Mouse (Mus musculus): Measurements from ENCODE around the gene Mfsd14b. TPM values are rescaled to one million over a fixed set of nuclear protein-coding genes. Genes with fewer than 3 reads are reported as not detected.

Mfsd14b gene
- polyA plus RNA-seq, 1 experiment from 2014 or later: 75.8 TPM

GRCm38 (mm10) chr13:65069969-65070368 is 42.8 kb downstream of the Mfsd14b start:
- WGBS: 89% methylated on average over 2 of the region's 2 CpGs
- peaks cover 31% of the 10 kb centered on the region for H3K36me3 ChIP-seq

DNA sequence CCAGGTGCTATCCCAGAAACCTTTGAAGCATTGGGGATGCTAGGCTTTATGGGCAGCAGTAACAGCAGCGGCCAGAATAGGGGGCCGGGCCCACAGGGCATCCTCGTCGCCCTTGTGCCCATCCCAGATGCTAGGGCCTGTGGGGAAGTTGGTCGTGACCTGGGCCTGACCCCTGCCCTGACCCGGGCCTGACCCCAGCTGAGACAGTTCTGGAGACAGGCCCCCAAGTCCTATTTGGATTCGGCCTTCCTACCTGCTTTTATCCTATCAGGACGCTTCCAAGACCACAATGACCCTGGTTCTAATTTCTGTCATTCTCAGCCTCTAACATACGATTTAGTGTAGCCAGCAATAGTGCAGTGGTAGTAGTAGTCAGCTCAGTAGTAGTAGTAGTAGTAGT is 60.1 kb downstream of the Mfsd14b start, which contains the start of gene Prss47:
Gene Prss47 (minus strand): TSS at position 101 of the 400 bp plus-strand sequence.
- WGBS: 85% methylated on average over 9 of the region's 9 CpGs
- no peaks in the 10 kb centered on the region for H3K27me3 ChIP-seq
- no peaks in the 10 kb centered on the region for H3K36me3 ChIP-seq
- H3K9me3 ChIP-seq: no peaks in the 10 kb centered on the region
- no peak within 1 kb of the TSS for H3K9ac ChIP-seq
- H3K4me3 ChIP-seq: no peak within 1 kb of the TSS
- no peaks in the 10 kb centered on the region for H3K4me1 ChIP-seq
- H3K4me2 ChIP-seq: no peak within 1 kb of the TSS
- H3K27ac ChIP-seq: no peak within 1 kb of the TSS
- no peak for ATAC-seq (ENCODE audit: insufficient number of reproducible peaks, low FRiP score, low TSS enrichment, low read depth)

More at GRCm38 (mm10) chr13:65069969-65070368, 42.8 kb downstream of the Mfsd14b start:
- no peak for ATAC-seq (ENCODE audit: insufficient number of reproducible peaks, low FRiP score, low TSS enrichment, low read depth)
- Histone ChIP-seq H3K4me1 (no peaks in the 10 kb centered on the region), H3K9me3 (no peaks in the 10 kb centered on the region), H3K4me3 (no peak overlapping the region), H3K9ac (no peak overlapping the region), H3K4me2 (no peak overlapping the region), H3K27me3 (no peaks in the 10 kb centered on the region), H3K27ac (no peak overlapping the region)

- Histone ChIP-seq H3K4me1 (no peaks in the 10 kb centered on the region), H3K27me3 (no peaks in the 10 kb centered on the region), H3K4me3 (no peak overlapping the region), H3K36me3 (no peaks in the 10 kb centered on the region), H3K27ac (no peak overlapping the region), H3K4me2 (no peak overlapping the region), H3K9ac (no peak overlapping the region), H3K9me3 (no peaks in the 10 kb centered on the region)
- WGBS: 66% methylated on average over 4 of the region's 4 CpGs
- ATAC-seq (ENCODE audit: insufficient number of reproducible peaks, low FRiP score, low TSS enrichment, low read depth): no peak
Observed at GRCm38 (mm10) chr13:65035057-65035456, 77.7 kb downstream of the Mfsd14b start.

GRCm38 (mm10) chr13:65032758-65033157 is 80.0 kb downstream of the Mfsd14b start, which contains the start of gene Spata31d1c:
TSS of gene Spata31d1c (plus strand) at chr13:65033058.
- Histone ChIP-seq H3K36me3 (no peaks in the 10 kb centered on the region), H3K27ac (no peak within 1 kb of the TSS), H3K4me2 (no peak within 1 kb of the TSS), H3K9me3 (no peaks in the 10 kb centered on the region), H3K27me3 (no peaks in the 10 kb centered on the region), H3K9ac (no peak within 1 kb of the TSS), H3K4me1 (no peaks in the 10 kb centered on the region), H3K4me3 (no peak within 1 kb of the TSS)
- no peak for ATAC-seq (ENCODE audit: insufficient number of reproducible peaks, low FRiP score, low TSS enrichment, low read depth)

Other genes starting within 250 kb of the Mfsd14b start
- gene Cntnap3, start 209.0 kb downstream of the Mfsd14b start, polyA plus RNA-seq (2015; fragmentation: Nextera tagmentation; extraction: Ambion mirVana): 1.1 and 1.3 TPM in 2 replicates
- gene Spata31, start 195.6 kb downstream of the Mfsd14b start, polyA plus RNA-seq (2015; fragmentation: Nextera tagmentation; extraction: Ambion mirVana): not detected in 2 replicates
- not detected in 2 replicates for gene Spata31d1c, start 79.9 kb downstream of the Mfsd14b start, polyA plus RNA-seq (2015; fragmentation: Nextera tagmentation; extraction: Ambion mirVana)
- gene Prss47, start 60.2 kb downstream of the Mfsd14b start, polyA plus RNA-seq (2015; fragmentation: Nextera tagmentation; extraction: Ambion mirVana): not detected in 2 replicates
- 0.09 and 0.10 TPM in 2 replicates for gene Olfr465-ps1, start 25.1 kb upstream of the Mfsd14b start, polyA plus RNA-seq (2015; fragmentation: Nextera tagmentation; extraction: Ambion mirVana)
- gene Olfr466, start 37.3 kb upstream of the Mfsd14b start, polyA plus RNA-seq (2015; fragmentation: Nextera tagmentation; extraction: Ambion mirVana): not detected in 2 replicates
- gene Nlrp4f, start 93.0 kb upstream of the Mfsd14b start, polyA plus RNA-seq (2015; fragmentation: Nextera tagmentation; extraction: Ambion mirVana): not detected in 2 replicates
- not detected in 2 replicates for gene Gm10775, start 146.6 kb upstream of the Mfsd14b start, polyA plus RNA-seq (2015; fragmentation: Nextera tagmentation; extraction: Ambion mirVana)
- gene Zfp369, start 165.8 kb upstream of the Mfsd14b start, polyA plus RNA-seq (2015; fragmentation: Nextera tagmentation; extraction: Ambion mirVana): 11.3 and 12.4 TPM in 2 replicates